Mouse (Mus musculus): ENCODE results near the gene Hspa1b.

The Hspa1b gene

GRCm38 (mm10) chr17:34928841-34929240 lies 30.2 kb downstream of the Hspa1b start:
- DNase-seq (ENCODE audit: low spot score in 2 of 2): no peak

GRCm38 (mm10) chr17:34927306-34928019 lies 31.6 kb downstream of the Hspa1b start:
- no peak for DNase-seq (ENCODE audit: low spot score in 2 of 2)

- DNase-seq (ENCODE audit: low spot score in 2 of 2): no peak
Measured at GRCm38 (mm10) chr17:34924258-34924657, 34.8 kb downstream of the Hspa1b start.

- DNase-seq (ENCODE audit: low spot score in 2 of 2): no peak
Measured at GRCm38 (mm10) chr17:34922939-34923338, 36.1 kb downstream of the Hspa1b start.

- no peak for DNase-seq (ENCODE audit: low spot score in 2 of 2)
Measured at GRCm38 (mm10) chr17:34917188-34917587, 41.9 kb downstream of the Hspa1b start.

- no peak for DNase-seq (ENCODE audit: low spot score in 2 of 2)
Measured at GRCm38 (mm10) chr17:34916316-34916715, 42.7 kb downstream of the Hspa1b start.

- no peak for DNase-seq (ENCODE audit: low spot score in 2 of 2)
Measured at GRCm38 (mm10) chr17:34915410-34915831, 43.6 kb downstream of the Hspa1b start.

GRCm38 (mm10) chr17:34913930-34914665 lies 44.9 kb downstream of the Hspa1b start, which contains the start of gene Slc44a4:
Gene Slc44a4, plus strand, starts transcription at chr17:34914466.
- DNase-seq (ENCODE audit: low spot score in 2 of 2): no peak

GRCm38 (mm10) chr17:34911945-34912351 lies 47.1 kb downstream of the Hspa1b start:
- peak; percentile 57 to 65 for DNase-seq (ENCODE audit: low spot score in 2 of 2)

GRCm38 (mm10) chr17:34910982-34911381 lies 48.1 kb downstream of the Hspa1b start:
- no peak for DNase-seq (ENCODE audit: low spot score in 2 of 2)

Measured in heart, adult 9 months (tissue).